Mouse (Mus musculus): Measurements from ENCODE around the gene Des. TPM values are rescaled to one million over a fixed set of nuclear protein-coding genes. Genes with fewer than 3 reads are reported as not detected.

Des gene
- not detected for polyA plus RNA-seq (2017; shearing (Covaris generic))

DNA sequence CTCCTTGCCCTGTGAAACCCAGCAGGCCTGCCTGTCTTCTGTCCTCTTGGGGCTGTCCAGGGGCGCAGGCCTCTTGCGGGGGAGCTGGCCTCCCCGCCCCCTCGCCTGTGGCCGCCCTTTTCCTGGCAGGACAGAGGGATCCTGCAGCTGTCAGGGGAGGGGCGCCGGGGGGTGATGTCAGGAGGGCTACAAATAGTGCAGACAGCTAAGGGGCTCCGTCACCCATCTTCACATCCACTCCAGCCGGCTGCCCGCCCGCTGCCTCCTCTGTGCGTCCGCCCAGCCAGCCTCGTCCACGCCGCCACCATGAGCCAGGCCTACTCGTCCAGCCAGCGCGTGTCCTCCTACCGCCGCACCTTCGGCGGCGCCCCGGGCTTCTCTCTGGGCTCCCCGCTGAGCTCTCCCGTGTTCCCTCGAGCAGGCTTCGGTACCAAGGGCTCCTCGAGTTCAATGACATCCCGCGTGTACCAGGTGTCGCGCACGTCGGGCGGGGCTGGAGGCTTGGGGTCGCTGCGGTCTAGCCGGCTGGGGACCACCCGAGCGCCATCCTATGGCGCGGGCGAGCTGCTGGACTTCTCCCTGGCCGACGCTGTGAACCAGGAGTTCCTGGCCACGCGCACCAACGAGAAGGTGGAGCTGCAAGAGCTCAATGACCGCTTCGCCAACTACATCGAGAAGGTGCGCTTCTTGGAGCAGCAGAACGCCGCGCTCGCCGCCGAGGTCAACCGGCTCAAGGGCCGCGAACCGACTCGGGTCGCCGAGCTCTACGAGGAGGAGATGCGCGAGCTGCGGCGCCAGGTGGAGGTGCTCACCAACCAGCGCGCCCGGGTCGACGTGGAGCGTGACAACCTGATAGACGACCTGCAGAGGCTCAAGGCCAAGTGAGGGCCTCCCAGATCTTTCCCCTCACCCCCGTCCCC, at the start of gene Des:
Gene Des, plus strand, starts transcription at position 218 of the 920 bp plus-strand sequence.
- no peak for ATAC-seq

- no peak for ATAC-seq
These were observed 48.4 kb upstream of the Des start for GRCm38 (mm10) chr1:75311694-75312093.

- no peak for ATAC-seq
These were observed 45.1 kb upstream of the Des start for GRCm38 (mm10) chr1:75315011-75315410.

DNA sequence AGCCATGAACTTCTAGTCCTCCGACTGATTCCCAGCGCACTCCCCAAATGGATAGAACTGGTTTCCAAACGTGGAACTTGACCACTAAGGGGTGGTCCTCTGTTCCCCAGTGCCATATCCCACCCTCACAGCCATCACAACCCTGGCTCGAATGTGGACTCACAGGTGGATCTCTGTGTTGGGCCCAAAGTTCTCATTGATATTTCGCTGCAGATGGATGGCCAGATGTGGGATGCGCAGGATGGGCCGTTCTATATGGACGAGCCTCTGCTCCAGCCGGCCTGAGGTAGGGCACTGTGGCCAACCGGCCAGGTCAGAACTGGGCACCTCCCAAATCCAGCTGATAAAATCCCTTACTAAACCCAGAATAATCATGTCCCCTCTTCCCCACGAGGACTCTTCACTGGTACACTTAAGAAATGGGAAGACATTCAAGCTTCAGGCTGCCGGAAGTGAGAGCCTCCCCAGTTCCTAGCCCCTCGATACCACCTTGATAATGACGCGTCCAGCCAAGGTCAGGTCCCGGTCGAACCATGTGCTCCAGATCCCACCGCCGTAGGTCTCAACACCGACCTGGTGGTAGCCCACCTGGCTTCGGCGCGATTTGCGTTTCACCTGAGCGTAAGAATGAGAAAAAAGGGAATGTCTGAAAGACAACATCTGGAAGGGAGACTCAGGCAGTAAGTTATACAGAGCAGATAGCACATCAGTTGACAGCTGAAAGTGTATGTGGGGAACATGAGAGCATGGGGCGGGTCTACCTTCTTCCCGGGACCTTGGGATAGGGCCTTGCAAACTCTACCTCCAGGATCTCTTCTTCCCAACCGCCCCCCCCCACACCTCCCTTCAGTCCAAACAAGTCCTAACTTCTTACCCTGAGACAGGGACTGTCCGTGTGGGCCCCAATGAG, 44.4 kb upstream of the Des start:
- ATAC-seq = no peak

DNA sequence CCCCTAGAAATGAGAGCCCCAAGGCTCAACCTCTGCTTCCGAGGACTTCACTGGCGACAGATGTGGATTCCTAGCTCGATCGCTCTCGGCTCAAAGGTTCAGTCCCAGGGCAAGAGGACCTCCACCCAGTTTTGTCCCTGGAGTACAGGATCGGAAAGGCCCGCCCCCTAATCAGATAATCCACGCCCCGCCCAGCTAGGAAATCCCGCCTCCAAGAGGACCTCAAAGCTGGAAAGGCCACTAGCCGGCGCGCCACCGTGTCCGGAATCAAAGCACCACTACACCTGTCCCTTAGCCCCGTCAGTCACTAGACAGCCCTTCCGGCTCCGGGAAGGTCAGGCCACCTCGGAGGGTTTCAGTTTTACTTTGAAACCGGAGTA, 43.3 kb upstream of the Des start:
- ATAC-seq = peak; percentile 2

DNA sequence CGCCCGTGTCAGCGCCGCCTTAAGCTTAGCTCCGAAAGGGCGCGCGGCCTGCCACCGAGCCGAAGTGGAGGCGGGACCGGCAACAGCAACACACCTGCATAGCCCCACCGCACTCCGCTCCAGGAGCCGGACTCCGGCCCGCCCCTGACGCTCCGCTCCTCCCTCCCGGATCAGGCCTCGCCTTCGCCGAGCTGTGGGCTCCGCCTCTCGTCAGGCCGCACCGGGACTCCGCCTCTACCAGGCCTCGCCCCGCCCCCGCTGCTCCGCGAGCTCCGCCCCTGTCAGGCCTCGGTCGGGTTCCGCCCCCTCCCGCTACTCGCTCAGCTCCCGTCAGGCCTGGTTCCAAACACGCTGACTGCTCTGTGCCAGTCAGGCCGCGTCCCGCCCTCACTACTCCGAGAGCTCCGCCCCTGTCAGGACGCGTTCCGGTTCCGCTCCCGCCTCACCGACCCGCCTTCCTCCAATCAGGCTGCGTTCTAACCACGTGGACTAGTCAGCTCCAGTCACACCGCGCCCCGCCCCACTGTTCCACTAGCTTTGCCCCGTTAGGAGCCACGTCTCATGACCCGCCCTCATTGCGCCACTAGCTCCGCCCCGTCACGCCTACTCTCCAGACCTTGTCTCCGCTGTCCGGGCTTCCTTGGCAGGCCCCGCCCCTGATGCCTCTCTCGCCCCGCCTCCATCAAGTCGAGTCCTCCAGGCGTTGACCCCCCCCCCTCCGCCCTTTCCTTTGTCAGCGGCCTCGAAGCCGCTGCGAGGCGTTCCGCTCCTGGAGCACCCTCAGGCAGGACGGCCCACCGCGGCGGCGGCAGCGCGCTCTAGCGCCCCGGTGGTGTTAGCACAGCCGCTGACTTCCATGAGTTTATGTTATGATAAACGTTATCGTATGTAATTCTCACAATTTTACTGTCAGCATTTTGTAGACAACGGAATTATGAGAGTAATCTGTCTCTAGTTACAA, 42.6 kb upstream of the Des start, which contains the start of gene Dnpep:
Gene Dnpep, minus strand, starts transcription at position 750 of the 961 bp plus-strand sequence.
- ATAC-seq = peak; percentile 84

DNA sequence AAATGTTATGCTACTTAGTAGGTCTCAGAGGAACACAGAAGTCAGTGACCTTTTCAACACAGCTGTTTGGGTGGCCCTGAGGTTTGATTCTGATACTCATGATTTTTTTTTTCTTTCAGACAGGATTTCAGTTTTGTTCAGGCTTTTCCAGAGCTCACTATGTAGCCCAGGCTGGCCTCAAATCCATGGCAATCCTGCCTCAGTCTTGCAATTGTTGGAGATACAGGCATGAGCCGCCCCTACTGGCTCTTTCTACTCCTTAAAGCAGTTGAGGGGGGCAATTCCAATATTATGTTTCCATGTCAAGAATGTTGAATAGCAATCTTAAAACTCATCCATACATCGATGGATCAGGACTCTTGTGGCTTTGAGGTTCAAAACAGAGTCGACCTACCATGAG, 41.8 kb upstream of the Des start:
- ATAC-seq = no peak

GRCm38 (mm10) chr1:75318736-75319135, 41.4 kb upstream of the Des start:
- ATAC-seq = no peak

GRCm38 (mm10) chr1:75319166-75319565, 41.0 kb upstream of the Des start:
- no peak for ATAC-seq

GRCm38 (mm10) chr1:75327461-75327860, 32.7 kb upstream of the Des start:
- no peak for ATAC-seq

DNA sequence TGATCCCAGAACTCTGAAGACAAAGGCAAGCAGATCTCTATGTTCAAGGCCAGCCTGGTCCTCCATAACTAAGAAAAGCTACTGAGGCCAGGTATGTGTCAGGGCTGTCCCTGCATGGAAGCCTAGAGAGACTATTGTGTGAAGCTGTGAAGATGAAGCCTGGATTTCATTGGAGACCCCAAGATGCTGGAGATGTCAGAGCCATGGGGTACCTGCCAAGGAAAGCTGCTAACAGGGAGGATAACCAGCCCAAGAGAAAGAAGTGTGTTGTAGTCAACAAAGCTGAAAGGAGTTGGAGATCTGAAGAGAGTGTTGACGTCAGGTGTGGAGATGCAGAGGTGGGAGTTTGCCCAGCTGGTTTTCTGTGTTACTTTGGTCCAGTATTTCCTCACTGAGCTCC, 28.9 kb upstream of the Des start:
- no peak for ATAC-seq

DNA sequence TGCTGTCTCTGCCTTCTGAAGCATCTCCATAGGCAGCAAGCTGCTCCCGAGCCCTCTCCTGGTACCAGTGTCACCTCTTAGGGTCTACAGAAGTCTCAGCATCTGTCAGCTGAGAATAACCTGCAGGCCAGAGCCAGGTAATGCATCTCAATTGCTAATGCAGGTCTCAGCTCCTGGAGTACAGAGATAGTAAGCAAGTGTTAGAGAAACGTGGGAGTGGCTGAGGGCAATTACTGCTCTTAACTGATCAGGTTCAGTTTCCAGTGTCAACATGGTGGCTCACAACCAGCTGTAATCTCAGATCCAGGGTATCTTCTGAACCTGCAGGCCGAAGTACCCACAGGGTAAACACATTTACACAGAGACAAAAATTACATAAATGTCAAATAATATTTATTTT, 23.7 kb upstream of the Des start:
- ATAC-seq = no peak

GRCm38 (mm10) chr1:75337097-75337496, 23.0 kb upstream of the Des start:
- no peak for ATAC-seq

DNA sequence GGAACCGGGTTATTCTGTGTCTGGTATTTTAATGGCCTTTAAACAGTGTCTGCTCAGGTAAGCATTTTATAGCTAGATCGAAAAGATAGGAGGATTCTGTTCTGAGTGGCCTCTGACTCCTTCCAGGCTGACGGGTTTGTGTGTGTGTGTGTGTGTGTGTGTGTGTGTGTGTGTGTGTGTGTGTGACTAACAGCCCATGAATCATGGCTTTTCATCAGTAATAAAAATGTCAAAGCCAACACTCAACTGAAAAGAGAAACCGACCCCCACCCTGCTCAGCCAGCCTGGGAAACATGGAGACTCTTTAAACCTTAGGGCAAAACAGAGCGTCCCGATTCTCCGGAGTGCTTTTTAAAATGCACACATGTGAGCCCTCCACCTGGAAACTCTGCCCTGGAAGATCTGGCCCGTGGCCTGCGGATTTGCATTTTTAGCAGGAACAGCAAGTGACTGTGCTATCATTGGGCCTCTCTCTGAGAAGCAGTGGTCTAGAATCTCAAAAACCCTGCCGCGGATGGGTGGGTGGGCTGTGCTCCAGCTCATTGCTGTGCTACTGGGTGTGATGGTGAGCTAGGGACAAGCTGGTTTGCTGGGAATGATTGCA, 21.9 kb upstream of the Des start:
- no peak for ATAC-seq

DNA sequence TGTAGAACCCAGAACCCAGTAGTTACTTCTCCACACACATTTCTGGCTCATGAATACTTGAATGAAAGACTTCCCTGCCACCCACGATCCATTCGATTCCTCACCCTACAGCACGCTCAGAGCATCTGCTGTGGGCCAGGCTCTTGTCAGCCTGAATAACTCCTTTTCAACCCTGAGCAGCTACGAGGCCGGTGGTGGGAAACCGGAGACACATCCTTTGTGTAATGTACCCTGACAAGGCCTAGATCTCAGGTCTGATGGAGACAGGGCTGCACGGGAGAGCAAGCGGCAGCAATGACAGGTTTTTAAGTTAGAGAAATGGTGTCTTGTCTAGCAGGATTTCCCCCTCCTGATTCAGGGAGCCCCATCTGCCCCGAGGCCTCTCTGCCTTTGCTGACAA, 20.8 kb upstream of the Des start:
- no peak for ATAC-seq

DNA sequence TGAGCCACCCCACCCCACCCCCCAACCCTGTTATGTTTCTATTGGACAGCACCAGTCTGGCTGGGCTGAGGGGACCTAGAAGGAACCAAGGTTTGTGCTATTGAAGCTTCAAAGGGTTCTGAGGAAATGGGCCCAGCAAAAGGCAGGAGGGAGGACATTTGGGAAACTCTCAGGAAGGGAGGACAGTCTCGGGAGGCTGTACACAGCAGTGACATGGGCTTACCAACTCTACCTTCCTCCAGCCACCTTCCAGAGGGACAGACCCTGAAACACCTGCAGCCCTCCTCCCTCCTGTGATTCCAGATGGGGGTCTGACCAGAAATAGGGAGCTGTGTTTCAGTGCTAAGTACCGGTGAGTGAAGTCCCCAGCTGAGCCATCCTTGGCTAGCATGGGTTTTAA, 19.6 kb upstream of the Des start:
- ATAC-seq = no peak

DNA sequence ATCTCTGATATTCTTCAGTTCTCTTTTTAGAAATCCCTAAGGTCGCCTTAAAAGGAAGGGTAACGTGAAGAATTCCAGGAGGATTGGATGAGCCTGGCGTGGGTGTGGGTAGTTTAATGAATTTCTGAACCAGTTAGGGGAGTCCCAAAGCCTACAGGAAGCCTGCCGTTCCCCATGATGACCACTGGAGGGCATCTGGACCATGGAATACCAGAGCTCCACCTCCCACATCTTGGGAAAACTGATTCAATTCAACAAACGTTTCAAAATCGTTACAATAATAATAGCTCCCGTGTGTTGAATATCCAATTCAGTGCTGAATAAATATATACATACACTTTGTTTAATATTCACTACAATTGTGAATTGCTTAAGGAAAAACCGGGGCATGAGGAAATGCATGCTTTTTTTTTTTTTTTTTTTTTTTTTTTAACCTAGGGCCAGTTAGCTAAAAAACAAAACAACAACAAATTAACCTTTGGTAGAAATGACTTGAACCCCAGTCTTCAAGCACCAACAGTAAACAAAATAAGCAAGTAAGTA, 17.2 kb upstream of the Des start:
- no peak for ATAC-seq

GRCm38 (mm10) chr1:75344291-75345035, 15.7 kb upstream of the Des start:
- ATAC-seq = no peak

- ATAC-seq = no peak
These were observed 14.8 kb upstream of the Des start for GRCm38 (mm10) chr1:75345036-75345935.

DNA sequence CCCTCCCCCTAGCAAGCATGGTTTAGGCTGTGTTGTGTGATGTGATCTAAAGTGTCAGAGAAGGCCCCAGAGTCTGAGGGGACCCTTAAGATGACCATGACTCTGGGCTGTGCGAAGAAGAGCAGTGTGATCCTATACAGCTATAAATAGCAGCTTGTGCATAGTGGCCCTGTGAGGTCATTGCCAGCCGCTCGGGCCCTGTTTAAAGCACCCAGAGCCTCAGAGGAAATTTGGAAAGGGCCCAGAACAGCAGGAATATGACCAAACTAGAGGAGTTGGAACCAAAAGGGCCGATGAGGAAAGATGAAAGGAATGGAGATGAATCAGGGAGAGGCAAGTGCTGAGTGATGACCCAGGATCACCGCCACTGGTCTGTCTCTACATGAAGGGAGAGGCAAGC, 12.8 kb upstream of the Des start:
- no peak for ATAC-seq

All from CD4-positive, CD25-positive, alpha-beta regulatory T cell, adult 4 months (primary cell).